Mouse (Mus musculus): ENCODE data around the gene Defb38. TPM values are rescaled to one million over a fixed set of nuclear protein-coding genes. Genes with fewer than 3 reads are reported as not detected.

The Defb38 gene
- not detected in 2 replicates for polyA plus RNA-seq (2012; rRNA removed)

DNA sequence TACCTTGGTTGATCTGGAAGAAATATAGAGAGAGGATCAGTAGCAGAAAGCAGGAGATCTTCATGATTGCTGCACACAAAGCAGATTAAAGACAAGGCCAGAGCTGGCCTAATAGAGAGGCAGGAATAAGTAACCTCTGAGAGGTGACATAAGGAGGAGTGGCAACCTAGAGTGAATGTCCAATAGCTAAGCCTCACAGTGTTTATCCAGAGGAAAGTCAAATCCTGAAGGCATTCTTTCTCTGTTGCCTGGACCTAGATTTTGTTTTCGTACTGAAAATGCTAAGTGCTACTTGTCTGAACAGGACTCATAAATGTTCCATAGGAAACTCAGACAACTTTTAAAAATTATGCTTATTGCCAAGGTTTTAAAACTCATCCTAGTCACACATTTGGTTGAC, at the start of gene Defb38:
Gene Defb38 (minus strand): TSS at position 101 of the 400 bp plus-strand sequence.

GRCm38 (mm10) chr8:19064710-19065109, 38.3 kb upstream of the Defb38 start, which contains the start of gene Defb39:
TSS of gene Defb39 (minus strand) at chr8:19064810.

Other genes with a start within 250 kb of the Defb38 start
- not detected in 2 replicates for gene Defb40, start 48.3 kb downstream of the Defb38 start, polyA plus RNA-seq (2012; rRNA removed)
- gene Defb37, start 35.5 kb downstream of the Defb38 start, polyA plus RNA-seq (2012; rRNA removed) = not detected in 2 replicates
- not detected in 2 replicates for gene Defb39, start 38.2 kb upstream of the Defb38 start, polyA plus RNA-seq (2012; rRNA removed)
- not detected in 2 replicates for gene Defb12, start 88.3 kb upstream of the Defb38 start, polyA plus RNA-seq (2012; rRNA removed)
- gene Defb34, start 97.2 kb upstream of the Defb38 start, polyA plus RNA-seq (2012; rRNA removed) = not detected in 2 replicates
- gene Gm45826, start 114.2 kb upstream of the Defb38 start, polyA plus RNA-seq (2012; rRNA removed) = not detected in 2 replicates
- not detected in 2 replicates for gene Defb14, start 167.8 kb upstream of the Defb38 start, polyA plus RNA-seq (2012; rRNA removed)
- gene Defb4, start 172.1 kb upstream of the Defb38 start, polyA plus RNA-seq (2012; rRNA removed) = not detected in 2 replicates
- gene Defb6, start 198.9 kb upstream of the Defb38 start, polyA plus RNA-seq (2012; rRNA removed) = not detected in 2 replicates
- not detected in 2 replicates for gene Defb46, start 213.3 kb upstream of the Defb38 start, polyA plus RNA-seq (2012; rRNA removed)
- gene Defb5, start 221.0 kb upstream of the Defb38 start, polyA plus RNA-seq (2012; rRNA removed) = not detected in 2 replicates